Mouse (Mus musculus) embryonic facial prominence, embryonic 11.5 days (tissue): ENCODE results near the gene Peg10. TPM values are rescaled to one million over a fixed set of nuclear protein-coding genes. Genes with fewer than 3 reads are reported as not detected.

ENCODE experiments used
- ATAC-seq: fragments of 200-750 bp; cut with Nextera tagmentation; replicated peaks from 2 replicates; pipeline ENCODE4 v1.8.0; 2017; ENCODE audit warnings: low read depth; ENCODE audit not compliant: insufficient number of reproducible peaks, low FRiP score, low TSS enrichment
- DNase-seq: peaks from one replicate; pipeline ENCODE4 v3.0.0-alpha.2; 2015; ENCODE audit warnings: low spot score
- H3K27ac ChIP-seq: fragments of 300-500 bp; sonication (generic); replicated peaks from 2 replicates; pipeline ENCODE4 v1.5.1; 2014; ENCODE audit warnings: mild to moderate bottlenecking, low read depth, low read length, control low read depth
- H3K27me3 ChIP-seq: fragments of 300-500 bp; sonication (generic); 2 replicates; pipeline ENCODE4 v1.6.1; 2014; ENCODE audit warnings: mild to moderate bottlenecking, low read length, moderate library complexity, mixed read lengths; ENCODE audit not compliant: control insufficient read depth, insufficient read depth
- H3K36me3 ChIP-seq: fragments of 300-500 bp; sonication (generic); replicated peaks from 2 replicates; pipeline ENCODE4 v1.6.1; 2014; ENCODE audit warnings: low read depth, mild to moderate bottlenecking, low read length, moderate library complexity, mixed read lengths; ENCODE audit not compliant: control insufficient read depth, insufficient read depth
- H3K4me1 ChIP-seq: fragments of 300-500 bp; sonication (generic); 2 replicates; pipeline ENCODE4 v1.6.1; 2014; ENCODE audit warnings: low read length, mixed read lengths; ENCODE audit not compliant: control insufficient read depth, insufficient read depth
- H3K4me2 ChIP-seq: fragments of 300-500 bp; sonication (generic); 2 replicates; pipeline ENCODE4 v1.6.1; 2014; ENCODE audit warnings: low read depth, mild to moderate bottlenecking, control low read depth, low read length, moderate library complexity
- H3K4me3 ChIP-seq: fragments of 300-500 bp; sonication (generic); 2 replicates; pipeline ENCODE4 v1.5.1; 2014; ENCODE audit warnings: low read depth, low read length, control low read depth
- H3K9ac ChIP-seq: fragments of 300-500 bp; sonication (generic); replicated peaks from 2 replicates; pipeline ENCODE4 v1.6.1; 2014; ENCODE audit warnings: mild to moderate bottlenecking, control low read depth, low read length
- H3K9me3 ChIP-seq: fragments of 300-500 bp; sonication (generic); replicated peaks from 2 replicates; pipeline ENCODE4 v1.6.1; 2016; ENCODE audit warnings: mild to moderate bottlenecking, low read length, inconsistent platforms, mixed read lengths; ENCODE audit not compliant: control insufficient read depth
- WGBS: fragments of 180-500 bp; shearing (Covaris S2); extraction: QIAGEN DNeasy Blood & Tissue Kit; methylation state at CpG from one replicate; pipeline ENCODE4 v1.1.7; 2014; 5-methylcytosine and 5-hydroxymethylcytosine counted together
- polyA plus RNA-seq: library from polyadenylated mRNA; unstranded; fragments of >200 nt; fragmentation: Nextera tagmentation; extraction: Ambion mirVana; gene quantifications from 2 replicates; pipeline ENCODE4 v1.2.1, GENCODE M21; 2014

The Peg10 gene
- polyA plus RNA-seq: 25.2 and 25.3 TPM in 2 replicates

DNA sequence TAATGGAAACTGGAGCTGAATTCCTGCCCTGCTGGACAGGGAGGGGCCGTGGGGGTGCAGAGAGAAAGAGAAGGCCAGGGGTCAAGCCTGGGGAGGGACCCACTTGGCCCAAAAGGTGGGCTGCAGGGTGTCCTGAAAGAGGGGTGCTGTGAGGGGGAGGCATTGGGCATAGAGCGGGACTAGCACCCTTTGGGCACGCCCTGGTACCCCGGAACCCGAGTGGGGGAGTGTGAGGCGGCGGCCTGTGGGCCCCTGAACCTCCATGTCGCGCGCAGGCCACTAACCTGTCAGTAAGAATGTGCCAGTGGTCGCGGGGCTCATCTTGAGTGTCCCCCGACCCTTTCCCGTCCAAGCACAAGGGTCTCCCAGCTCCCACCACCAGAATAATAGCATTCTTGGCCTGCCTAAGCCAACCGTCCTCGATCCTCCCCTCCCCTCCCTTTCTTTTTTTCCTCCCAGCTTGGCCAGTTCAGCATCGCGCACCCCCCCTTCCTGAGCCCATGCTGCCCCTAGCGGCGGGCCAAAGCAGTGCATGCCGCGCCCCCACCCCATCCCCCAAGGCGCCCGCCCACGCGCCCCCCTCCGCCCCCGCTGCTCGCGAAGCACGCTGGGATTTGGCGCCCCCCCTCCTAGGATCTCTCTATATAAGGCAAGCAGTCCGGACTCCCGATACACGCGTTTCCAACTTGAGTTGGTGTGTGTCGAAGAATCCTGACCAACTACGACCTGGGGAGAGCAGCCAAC lies at the start of gene Peg10, which contains the start of gene Sgce:
Gene Peg10, plus strand, starts transcription at position 611 of the 744 bp plus-strand sequence.
Gene Sgce, minus strand, starts transcription at position 512 of the 744 bp plus-strand sequence.
- Histone ChIP-seq H3K9me3 (peaks cover 6% of the 10 kb centered on the region), H3K4me1 (no peaks in the 10 kb centered on the region), H3K27ac (peak within 1 kb of the TSS; percentile 80), H3K4me2 (peak within 1 kb of the TSS; percentile 52), H3K4me3 (peak within 1 kb of the TSS; percentile 49), H3K27me3 (no peaks in the 10 kb centered on the region), H3K36me3 (no peaks in the 10 kb centered on the region), H3K9ac (peak within 1 kb of the TSS; percentile 79)
- peak; percentile 86 for DNase-seq
- 51% methylated on average over 31 of the region's 38 CpGs for WGBS
- peak; percentile 73 for ATAC-seq

GRCm38 (mm10) chr6:4701641-4702040 lies 45.5 kb upstream of the Peg10 start:
- H3K4me3 ChIP-seq: no peak overlapping the region
- no peak overlapping the region for H3K4me2 ChIP-seq
- no peaks in the 10 kb centered on the region for H3K36me3 ChIP-seq
- H3K27ac ChIP-seq: no peak overlapping the region
- 88% methylated on average over 8 of the region's 8 CpGs for WGBS
- H3K27me3 ChIP-seq: no peaks in the 10 kb centered on the region
- H3K9ac ChIP-seq: no peak overlapping the region
- no peak for DNase-seq
- no peak for ATAC-seq
- H3K4me1 ChIP-seq: no peaks in the 10 kb centered on the region
- no peaks in the 10 kb centered on the region for H3K9me3 ChIP-seq

GRCm38 (mm10) chr6:4703908-4704307 lies 43.2 kb upstream of the Peg10 start:
- Histone ChIP-seq H3K4me2 (no peak overlapping the region), H3K4me1 (no peaks in the 10 kb centered on the region), H3K9ac (no peak overlapping the region), H3K4me3 (no peak overlapping the region), H3K27me3 (no peaks in the 10 kb centered on the region), H3K27ac (no peak overlapping the region), H3K36me3 (no peaks in the 10 kb centered on the region), H3K9me3 (no peaks in the 10 kb centered on the region)
- ATAC-seq (no peak), DNase-seq (no peak)
- WGBS: 80% methylated on average over 7 of the region's 7 CpGs

DNA sequence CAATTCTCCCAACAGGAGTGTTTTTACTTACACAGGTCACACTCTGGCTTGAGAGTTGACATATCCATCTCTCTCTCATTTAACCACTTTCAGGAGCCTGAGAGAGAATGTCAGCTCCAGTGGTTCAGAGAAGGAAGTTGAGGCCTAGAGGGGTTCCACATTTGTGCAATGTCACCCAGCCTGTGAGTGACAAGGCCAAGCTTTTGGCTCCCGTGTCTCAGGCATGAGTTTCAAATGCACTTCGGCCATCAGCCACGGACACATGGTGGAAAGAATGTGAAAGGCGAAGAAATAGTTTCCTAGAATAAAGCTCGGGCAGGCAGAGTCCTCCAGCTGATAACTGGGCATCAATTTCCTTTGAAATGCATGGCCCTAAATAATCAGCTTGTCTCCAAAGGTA lies 40.7 kb upstream of the Peg10 start:
- no peak for DNase-seq

GRCm38 (mm10) chr6:4708971-4709370 lies 38.1 kb upstream of the Peg10 start:
- Histone ChIP-seq H3K9me3 (no peaks in the 10 kb centered on the region), H3K4me1 (no peaks in the 10 kb centered on the region), H3K36me3 (no peaks in the 10 kb centered on the region), H3K4me3 (no peak overlapping the region), H3K9ac (no peak overlapping the region), H3K27me3 (no peaks in the 10 kb centered on the region), H3K27ac (no peak overlapping the region), H3K4me2 (no peak overlapping the region)
- no peak for DNase-seq
- 100% methylated on average over 1 of the region's 1 CpGs for WGBS
- no peak for ATAC-seq

More for the DNA sequence above, 40.7 kb upstream of the Peg10 start:
- no peaks in the 10 kb centered on the region for H3K36me3 ChIP-seq
- no peaks in the 10 kb centered on the region for H3K27me3 ChIP-seq
- no peak overlapping the region for H3K4me3 ChIP-seq
- no peak overlapping the region for H3K9ac ChIP-seq
- 75% methylated on average over 5 of the region's 5 CpGs for WGBS
- H3K27ac ChIP-seq: no peak overlapping the region
- no peak for ATAC-seq
- no peaks in the 10 kb centered on the region for H3K4me1 ChIP-seq
- H3K9me3 ChIP-seq: no peaks in the 10 kb centered on the region
- H3K4me2 ChIP-seq: no peak overlapping the region

- Histone ChIP-seq H3K4me3 (no peak overlapping the region), H3K9me3 (no peaks in the 10 kb centered on the region), H3K27me3 (no peaks in the 10 kb centered on the region), H3K36me3 (no peaks in the 10 kb centered on the region), H3K9ac (no peak overlapping the region), H3K27ac (no peak overlapping the region), H3K4me2 (no peak overlapping the region), H3K4me1 (no peaks in the 10 kb centered on the region)
- ATAC-seq: peak; percentile 52; the same call in 1 of the 2 replicates
- DNase-seq: no peak
- WGBS: 96% methylated on average over 2 of the region's 2 CpGs
Measured at GRCm38 (mm10) chr6:4716171-4716570, 30.9 kb upstream of the Peg10 start.

- 90% methylated on average over 2 of the region's 2 CpGs for WGBS
- Histone ChIP-seq H3K4me3 (no peak overlapping the region), H3K9ac (no peak overlapping the region), H3K4me2 (no peak overlapping the region), H3K27me3 (no peaks in the 10 kb centered on the region), H3K36me3 (no peaks in the 10 kb centered on the region), H3K9me3 (no peaks in the 10 kb centered on the region), H3K4me1 (no peaks in the 10 kb centered on the region), H3K27ac (no peak overlapping the region)
- DNase-seq: no peak
- ATAC-seq: no peak
Measured at GRCm38 (mm10) chr6:4717344-4717743, 29.8 kb upstream of the Peg10 start.

DNA sequence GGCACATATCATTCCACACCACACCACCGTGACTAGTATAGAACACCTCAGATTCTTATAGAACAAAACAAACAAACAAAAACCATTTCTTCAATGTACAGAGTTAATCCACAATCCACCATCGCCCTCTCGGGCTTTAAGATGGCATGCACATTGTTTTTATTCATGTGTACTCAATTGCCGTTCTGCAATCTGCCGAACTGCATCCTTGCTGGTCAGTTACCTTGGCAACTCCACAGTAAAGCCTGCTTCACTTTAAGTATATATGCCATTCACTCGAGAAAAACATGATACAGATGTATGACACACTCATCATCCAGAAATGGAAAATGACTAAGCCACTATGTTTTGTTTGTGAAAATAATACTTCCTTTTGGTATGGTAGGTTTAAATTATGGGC lies 25.0 kb upstream of the Peg10 start:
- Histone ChIP-seq H3K4me3 (no peak overlapping the region), H3K4me1 (no peaks in the 10 kb centered on the region), H3K4me2 (no peak overlapping the region), H3K27me3 (no peaks in the 10 kb centered on the region), H3K9me3 (no peaks in the 10 kb centered on the region), H3K9ac (no peak overlapping the region), H3K36me3 (no peaks in the 10 kb centered on the region), H3K27ac (no peak overlapping the region)
- DNase-seq (no peak), ATAC-seq (no peak)
- WGBS: 69% methylated on average over 6 of the region's 6 CpGs
